Mouse (Mus musculus): Measurements from ENCODE around the gene Rangap1. TPM values are rescaled to one million over a fixed set of nuclear protein-coding genes. Genes with fewer than 3 reads are reported as not detected.

The Rangap1 gene
- total and polyA plus RNA-seq, 3 experiments, result 128 to 207 (median 180) TPM

DNA sequence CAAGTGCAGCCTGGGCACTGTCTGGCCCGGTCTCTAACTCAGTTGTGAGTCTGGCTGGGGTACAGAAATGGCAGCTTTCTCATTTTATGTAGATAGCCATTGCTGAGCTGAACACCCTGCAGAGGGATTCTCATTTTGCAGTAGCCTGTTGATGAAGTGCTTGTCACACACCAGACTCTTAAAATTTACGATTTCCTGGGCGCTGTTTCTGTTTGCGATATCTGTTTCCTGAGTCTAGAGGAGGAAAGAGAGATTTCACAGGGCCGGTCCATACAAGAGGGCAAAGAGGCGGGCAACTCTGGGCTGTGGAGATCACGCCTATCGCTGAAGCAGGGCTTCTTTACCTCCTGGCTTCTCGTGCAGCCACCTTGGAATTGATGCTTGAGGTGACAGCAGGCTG, 20.3 kb upstream of the Rangap1 start:
- DNase-seq (ENCODE audit: extremely low read depth), result no peak
- H3K9ac ChIP-seq (ENCODE audit: insufficient read depth, low read depth), result no peak overlapping the region

DNA sequence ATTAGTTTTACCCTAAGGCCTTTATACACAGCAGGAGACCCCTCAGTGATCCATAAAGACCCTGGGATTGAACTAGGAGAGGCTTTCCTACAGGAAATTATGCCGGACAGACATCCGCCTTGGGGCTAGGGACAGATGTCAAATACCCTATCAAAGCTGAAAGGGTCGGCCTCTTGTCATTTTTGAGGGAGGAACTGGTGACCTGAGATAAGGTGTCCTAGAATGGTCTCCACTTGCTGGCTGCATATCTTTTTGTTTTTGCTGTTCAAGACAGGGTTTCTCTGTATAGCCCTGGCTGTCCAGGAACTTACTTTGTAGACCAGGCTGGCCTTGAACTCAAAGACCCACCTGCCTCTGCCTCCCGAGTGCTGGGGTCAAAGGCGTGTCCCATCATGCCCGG, 19.2 kb upstream of the Rangap1 start:
- Histone ChIP-seq H3K4me1 (ENCODE audit: control insufficient read depth in 1 of 2, insufficient read depth in 2 of 2) (peaks cover 0 to 12% of the 10 kb centered on the region in 2 experiments; a peak in 1 of 4 replicates), H3K36me3 (replicated peaks in 1 of 2; ENCODE audit: control insufficient read depth in 1 of 2, insufficient read depth in 1 of 2, low read length in 1 of 2) (peaks cover 13 to 67% of the 10 kb centered on the region in 2 experiments), H3K27me3 (replicated peaks) (no peaks in the 10 kb centered on the region), H3K4me3 (replicated peaks in 1 of 3; ENCODE audit: low read depth in 2 of 3, low read length in 2 of 3, poor library complexity in 1 of 3) (no peak overlapping the region), H3K27ac (ENCODE audit: insufficient read depth, low read depth) (no peak overlapping the region), H3K9ac (ENCODE audit: insufficient read depth, low read depth) (no peak overlapping the region), H3K9me3 (replicated peaks; ENCODE audit: low read length) (peaks cover 3% of the 10 kb centered on the region), H3K4me2 (ENCODE audit: insufficient read depth, low read depth, poor library complexity, severe bottlenecking) (no peak overlapping the region), H3K79me2 (replicated peaks; ENCODE audit: control insufficient read depth, extremely low read depth, insufficient read depth, poor library complexity, severe bottlenecking) (no peaks in the 10 kb centered on the region)
- DNase-seq (ENCODE audit: extremely low read depth), result no peak
- in situ Hi-C loops (cut with MboI; ENCODE audit: low pct_ligation_motif_present, low pct_unique_long_range_greater_than_20kb, low sequenced_read_pairs), result no loop called here
- TF ChIP-seq KAT2A (IDR thresholded peaks at IDR 0.05; ENCODE audit: insufficient replicate concordance, low read length) (no peak), CHD1 (IDR thresholded peaks at IDR 0.05; ENCODE audit: low read depth, low read length) (no peak), ELF1 (IDR thresholded peaks at IDR 0.05; ENCODE audit: low read depth, low read length) (no peak), ETS1 (conservative IDR thresholded peaks at IDR 0.05; ENCODE audit: low read depth, low read length) (no peak), PAX5 (IDR thresholded peaks at IDR 0.05; ENCODE audit: low read length) (no peak), GABPA (IDR thresholded peaks at IDR 0.05; ENCODE audit: insufficient replicate concordance, low read depth, low read length) (no peak), POLR2AphosphoS2 (IDR thresholded peaks at IDR 0.05; ENCODE audit: low read depth, low read length) (no peak), JUN (IDR thresholded peaks at IDR 0.05; ENCODE audit: insufficient read depth, low read depth, low read length) (no peak), JUND (conservative IDR thresholded peaks at IDR 0.05; ENCODE audit: low read depth, low read length) (no peak), USF2 (conservative IDR thresholded peaks at IDR 0.05; ENCODE audit: low read depth, low read length) (no peak), SMC3 (IDR thresholded peaks at IDR 0.05; ENCODE audit: low read depth, low read length) (no peak), ZKSCAN1 (IDR thresholded peaks at IDR 0.05; ENCODE audit: borderline replicate concordance, low read depth, low read length) (no peak)
- dilution Hi-C loops (cut with MboI; ENCODE audit: extremely low pct_ligation_motif_present, extremely low pct_unique_long_range_greater_than_20kb, low sequenced_read_pairs), result no loop called here

More for the DNA sequence above, 20.3 kb upstream of the Rangap1 start:
- Histone ChIP-seq H3K27ac (ENCODE audit: insufficient read depth, low read depth) (no peak overlapping the region), H3K36me3 (replicated peaks in 1 of 2; ENCODE audit: control insufficient read depth in 1 of 2, insufficient read depth in 1 of 2, low read length in 1 of 2) (peaks cover 20 to 64% of the 10 kb centered on the region in 2 experiments), H3K27me3 (replicated peaks) (no peaks in the 10 kb centered on the region), H3K79me2 (replicated peaks; ENCODE audit: control insufficient read depth, extremely low read depth, insufficient read depth, poor library complexity, severe bottlenecking) (no peaks in the 10 kb centered on the region), H3K4me2 (ENCODE audit: insufficient read depth, low read depth, poor library complexity, severe bottlenecking) (no peak overlapping the region), H3K4me1 (ENCODE audit: control insufficient read depth in 1 of 2, insufficient read depth in 2 of 2) (peaks cover 0 to 12% of the 10 kb centered on the region in 2 experiments; a peak in 1 of 4 replicates), H3K4me3 (replicated peaks in 1 of 3; ENCODE audit: low read depth in 2 of 3, low read length in 2 of 3, poor library complexity in 1 of 3) (no peak overlapping the region), H3K9me3 (replicated peaks; ENCODE audit: low read length) (peaks cover 7% of the 10 kb centered on the region)
- TF ChIP-seq GABPA (IDR thresholded peaks at IDR 0.05; ENCODE audit: insufficient replicate concordance, low read depth, low read length) (no peak), MYC (IDR thresholded peaks at IDR 0.05; ENCODE audit: low read depth, low read length) (no peak), CHD2 (IDR thresholded peaks at IDR 0.05; ENCODE audit: low read length) (no peak), E2F4 (IDR thresholded peaks at IDR 0.05; ENCODE audit: insufficient replicate concordance, low read depth, low read length) (no peak), MAZ (IDR thresholded peaks at IDR 0.05; ENCODE audit: low read depth, low read length) (no peak), USF2 (conservative IDR thresholded peaks at IDR 0.05; ENCODE audit: low read depth, low read length) (no peak), POLR2A (IDR thresholded peaks at IDR 0.05; ENCODE audit: low read depth, low read length) (no peak), NRF1 (IDR thresholded peaks at IDR 0.05; ENCODE audit: low read depth, low read length) (no peak), MAX (IDR thresholded peaks at IDR 0.05; ENCODE audit: low read length) (no peak), USF1 (IDR thresholded peaks at IDR 0.05; ENCODE audit: low read depth, low read length) (no peak)
- in situ Hi-C loops (cut with MboI; ENCODE audit: low pct_ligation_motif_present, low pct_unique_long_range_greater_than_20kb, low sequenced_read_pairs) (no loop called here), dilution Hi-C loops (cut with MboI; ENCODE audit: extremely low pct_ligation_motif_present, extremely low pct_unique_long_range_greater_than_20kb, low sequenced_read_pairs) (no loop called here)
